29 mouse cellular contexts compared by ENCODE assay signal in the genomic region with DNA sequence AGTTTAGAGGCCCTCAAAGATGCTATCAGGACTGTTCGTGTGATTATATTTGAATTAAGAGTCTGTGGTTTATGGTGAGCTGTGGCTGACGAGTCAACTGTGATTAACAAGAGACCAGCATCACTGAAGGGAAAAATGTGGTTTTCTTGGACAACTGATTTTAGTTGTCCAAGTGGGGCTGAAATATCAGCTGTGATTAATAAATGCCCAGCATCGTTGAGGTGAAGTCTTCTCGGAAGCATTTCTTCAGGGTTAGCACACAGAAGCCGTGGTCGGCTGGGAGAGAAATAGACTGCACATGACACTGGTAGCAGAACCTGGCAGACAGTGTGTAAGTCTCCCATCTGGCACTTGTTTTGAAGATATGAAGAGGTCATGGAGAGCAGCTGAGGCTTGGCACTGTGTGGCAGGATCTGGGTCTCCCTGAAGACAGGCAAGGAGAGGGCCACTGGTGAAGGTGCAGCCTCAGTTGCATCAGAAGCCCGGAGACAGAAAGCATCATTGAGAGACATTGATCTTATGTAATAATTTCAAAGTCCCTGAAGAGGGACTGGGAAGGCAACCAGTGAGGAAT. TPM values are rescaled to one million over a fixed set of nuclear protein-coding genes. Genes with fewer than 3 reads are reported as not detected.
DNase-seq lines count a peak whose midpoint lies in the region; ATAC-seq and TF ChIP-seq lines count a peak whose summit lies in the region.
"Had no signal": no experiment of that assay in that cellular context is flagged by ENCODE, and none has a peak within 500 bp of the region (broad histone marks: within the 10 kb centered on the region; RNA-seq: fewer than 3 reads in every experiment).

No protein-coding gene starts in this region.

- 0 out of 2 replicates have a peak, but pooled peaks cover 2% of the 10 kb centered on the region for H3K4me1 ChIP-seq in cerebellum, adult 2 months (ENCODE audit: control insufficient read depth, insufficient read depth, low read length)
- H3K4me1 ChIP-seq in limb, embryonic 14.5 days (ENCODE audit: control insufficient read depth, insufficient read depth, low read length), result peaks cover 2% of the 10 kb centered on the region; the same call in 1 of the 2 replicates
- H3K4me1 ChIP-seq in limb, embryonic 10.5 days, result peaks cover 14% of the 10 kb centered on the region

- TF ChIP-seq POLR2A in cerebellum, adult 2 months (IDR thresholded peaks at IDR 0.05; ENCODE audit: borderline replicate concordance, insufficient read depth, low read length), result no peak
- no peak for TF ChIP-seq POLR2A in limb, embryonic 14.5 days (IDR thresholded peaks at IDR 0.05; ENCODE audit: borderline replicate concordance, extremely low read depth, insufficient read depth, insufficient read length)

- H3K4me3 ChIP-seq in cerebellum, adult 2 months (replicated peaks; ENCODE audit: insufficient read depth, low read depth, low read length), result no peak overlapping the region
- H3K4me3 ChIP-seq in limb, embryonic 14.5 days (replicated peaks; ENCODE audit: low read length), result no peak overlapping the region
- H3K4me3 ChIP-seq in limb, embryonic 10.5 days, result no peak overlapping the region
- H3K4me3 ChIP-seq: embryonic facial prominence, embryonic 10.5 days; embryonic facial prominence, embryonic 15.5 days; gastrocnemius, adult 2 months; heart, embryonic 13.5 days; limb, embryonic 12.5 days; lung, embryonic 15.5 days; midbrain, embryonic 10.5 days; neural tube, embryonic 13.5 days; stomach, embryonic 15.5 days had no signal

- WGBS in cerebellum, adult 2 months, result 39% methylated on average over 7 of the region's 7 CpGs
- WGBS in limb, embryonic 14.5 days, result 80% methylated on average over 7 of the region's 7 CpGs
- WGBS in limb, embryonic 10.5 days, result 76% methylated on average over 7 of the region's 7 CpGs

- H3K27me3 ChIP-seq in cerebellum, adult 2 months (ENCODE audit: control insufficient read depth, insufficient read depth, low read length), result no peaks in the 10 kb centered on the region
- H3K27me3 ChIP-seq in limb, embryonic 14.5 days (ENCODE audit: control insufficient read depth, insufficient read depth, low read length), result no peaks in the 10 kb centered on the region
- H3K27me3 ChIP-seq in limb, embryonic 10.5 days (ENCODE audit: low read depth, poor library complexity, severe bottlenecking), result no peaks in the 10 kb centered on the region
- H3K27me3 ChIP-seq: embryonic facial prominence, embryonic 15.5 days; heart, embryonic 13.5 days; limb, embryonic 12.5 days; lung, embryonic 15.5 days; stomach, embryonic 15.5 days had no signal

- H3K4me2 ChIP-seq in limb, embryonic 14.5 days (replicated peaks; ENCODE audit: low read depth, low read length, severe bottlenecking), result no peak overlapping the region
- H3K4me2 ChIP-seq: embryonic facial prominence, embryonic 15.5 days; heart, embryonic 13.5 days; limb, embryonic 12.5 days; liver, embryonic 11.5 days; lung, embryonic 15.5 days; neural tube, embryonic 13.5 days; stomach, embryonic 15.5 days had no signal

- H3K9me3 ChIP-seq in limb, embryonic 14.5 days (ENCODE audit: control insufficient read depth, low read length), result no peaks in the 10 kb centered on the region
- H3K9me3 ChIP-seq in limb, embryonic 10.5 days (replicated peaks), result no peaks in the 10 kb centered on the region
- H3K9me3 ChIP-seq: embryonic facial prominence, embryonic 10.5 days; embryonic facial prominence, embryonic 15.5 days; heart, embryonic 13.5 days; limb, embryonic 12.5 days; lung, embryonic 15.5 days; midbrain, embryonic 10.5 days; neural tube, embryonic 13.5 days; stomach, embryonic 15.5 days had no signal

- no peak overlapping the region for H3K9ac ChIP-seq in limb, embryonic 14.5 days (ENCODE audit: low read depth, low read length, severe bottlenecking)
- H3K9ac ChIP-seq: embryonic facial prominence, embryonic 15.5 days; heart, embryonic 13.5 days; limb, embryonic 12.5 days; lung, embryonic 15.5 days; neural tube, embryonic 13.5 days; stomach, embryonic 15.5 days had no signal

- no peak for ATAC-seq in limb, embryonic 14.5 days (ENCODE audit: low FRiP score, low read depth)
- ATAC-seq: forebrain, embryonic 16.5 days; inflammation-experienced regulatory T-cells, adult 6 months had no signal

- H3K36me3 ChIP-seq in limb, embryonic 14.5 days (ENCODE audit: control insufficient read depth, insufficient read depth, low read length), result no peaks in the 10 kb centered on the region
- H3K36me3 ChIP-seq in limb, embryonic 10.5 days, result no peaks in the 10 kb centered on the region
- H3K36me3 ChIP-seq: embryonic facial prominence, embryonic 10.5 days; embryonic facial prominence, embryonic 15.5 days; heart, embryonic 13.5 days; limb, embryonic 12.5 days; lung, embryonic 15.5 days; midbrain, embryonic 10.5 days; neural tube, embryonic 13.5 days; stomach, embryonic 15.5 days had no signal

- TF ChIP-seq CTCF in cerebellum, adult 2 months (IDR thresholded peaks at IDR 0.05; ENCODE audit: borderline replicate concordance, insufficient read depth, low read depth, low read length), result no peak

- no peak overlapping the region for H3K27ac ChIP-seq in cerebellum, adult 2 months (ENCODE audit: insufficient read depth, low read length)
- H3K27ac ChIP-seq in limb, embryonic 14.5 days (replicated peaks; ENCODE audit: low read depth, low read length), result no peak overlapping the region
- H3K27ac ChIP-seq in limb, embryonic 10.5 days, result no peak overlapping the region
- H3K27ac ChIP-seq: embryonic facial prominence, embryonic 10.5 days; embryonic facial prominence, embryonic 15.5 days; gastrocnemius, adult 2 months; heart, embryonic 13.5 days; limb, embryonic 12.5 days; lung, embryonic 15.5 days; midbrain, embryonic 10.5 days; neural tube, embryonic 13.5 days; stomach, embryonic 15.5 days had no signal

- DNase-seq in cerebellum, postnatal 10 days, result peak; percentile 41 to 54
- no peak for DNase-seq in cerebellum, adult 2 months
- peak; percentile 1 for DNase-seq in limb, embryonic 14.5 days (ENCODE audit: low spot score)
- no peak for DNase-seq in limb, embryonic 10.5 days (ENCODE audit: low spot score)
- DNase-seq in 3T3-L1 (ENCODE audit: low read depth, low spot score), result peak; percentile 57
- peak; percentile 63 for DNase-seq in fibroblast of lung, adult 2 months (ENCODE audit: low read depth)
- DNase-seq in neural tube, embryonic 10.5 days (ENCODE audit: extremely low spot score, low spot score), result no peak
- DNase-seq: adrenal gland, postnatal 36 days; cerebellum, adult 18-20 months; cerebellum, postnatal 25 days; gastrocnemius, adult 2 months; gastrocnemius, postnatal 36 days; heart, postnatal 10 days; kidney, adult 11 months; kidney, postnatal 14 days; layer of hippocampus, adult 9-11 months; right cerebral cortex, postnatal 14 days; thymus, postnatal 14 days had no signal

RNA-seq across cellular contexts. Expression of a gene that starts 19.7 kb away (rescaled TPM):
- polyA plus RNA-seq in cerebellum, adult 2 months (2012; rRNA removed), result 0.97 and 2.1 TPM in 2 replicates
- polyA plus RNA-seq in limb, embryonic 14.5 days (2012; rRNA removed), result 118 and 165 TPM in 2 replicates
- polyA plus RNA-seq in limb, embryonic 14.5 days (2014; fragmentation: Nextera tagmentation; extraction: Ambion mirVana), result 82.5 and 99.7 TPM in 2 replicates
- polyA plus RNA-seq in limb, embryonic 10.5 days (2016; fragmentation: Nextera tagmentation; extraction: Ambion mirVana), result 21.3 and 38.3 TPM in 2 replicates
- polyA plus RNA-seq: inflammation-experienced regulatory T-cells, adult 6 months had no signal

Comparison
In these comparisons a context has a peak if more than half of its experiments do, and no peak if none do; other contexts are left out.
1. DNase-seq: peak in cerebellum, postnatal 10 days (2 of 2), limb, embryonic 14.5 days (single experiment), 3T3-L1 (single experiment) and fibroblast of lung, adult 2 months (single experiment); none in cerebellum, adult 2 months (0 of 2), limb, embryonic 10.5 days (single experiment) and neural tube, embryonic 10.5 days (single experiment).